Mouse (Mus musculus) kidney, embryonic 16.5 days (tissue): ENCODE results near the gene Enpp6. TPM values are rescaled to one million over a fixed set of nuclear protein-coding genes. Genes with fewer than 3 reads are reported as not detected.

Source experiments
- ATAC-seq: fragments of 200-750 bp; cut with Nextera tagmentation; 2 replicates; pipeline ENCODE4 v1.8.0; 2017; ENCODE audit warnings: moderate TSS enrichment; ENCODE audit not compliant: low FRiP score, low TSS enrichment
- H3K27ac ChIP-seq: fragments of 300-500 bp; sonication (generic); 2 replicates; pipeline ENCODE4 v1.5.1; 2014; ENCODE audit warnings: low read length
- H3K27me3 ChIP-seq: fragments of 300-500 bp; sonication (generic); 2 replicates; pipeline ENCODE4 v1.6.1; 2014; ENCODE audit warnings: low read length, control low read depth, mixed read lengths; ENCODE audit not compliant: insufficient read depth
- H3K36me3 ChIP-seq: fragments of 300-500 bp; sonication (generic); 2 replicates; pipeline ENCODE4 v1.6.1; 2014; ENCODE audit warnings: low read length, control low read depth, mixed read lengths; ENCODE audit not compliant: insufficient read depth
- H3K4me1 ChIP-seq: fragments of 300-500 bp; sonication (generic); 2 replicates; pipeline ENCODE4 v1.6.1; 2014; ENCODE audit warnings: low read length, control low read depth, mixed read lengths; ENCODE audit not compliant: insufficient read depth
- H3K4me2 ChIP-seq: fragments of 300-500 bp; sonication (generic); replicated peaks from 2 replicates; pipeline ENCODE4 v1.6.1; 2014; ENCODE audit warnings: low read depth, low read length
- H3K4me3 ChIP-seq: fragments of 300-500 bp; sonication (generic); 2 replicates; pipeline ENCODE4 v1.5.1; 2014; ENCODE audit warnings: mild to moderate bottlenecking, low read length
- H3K9ac ChIP-seq: fragments of 300-500 bp; sonication (generic); replicated peaks from 2 replicates; pipeline ENCODE4 v1.6.1; 2014; ENCODE audit warnings: low read length
- H3K9me3 ChIP-seq: fragments of 300-500 bp; sonication (generic); 2 replicates; pipeline ENCODE4 v1.6.1; 2016; ENCODE audit warnings: low read length, control low read depth
- WGBS: fragments of 180-500 bp; shearing (Covaris S2); extraction: QIAGEN DNeasy Blood & Tissue Kit; methylation state at CpG from one replicate; pipeline ENCODE4 v1.1.7; 2014; 5-methylcytosine and 5-hydroxymethylcytosine counted together
- polyA plus RNA-seq: library from polyadenylated mRNA; unstranded; fragments of >200 nt; fragmentation: Nextera tagmentation; extraction: Ambion mirVana; gene quantifications from 2 replicates; pipeline ENCODE4 v1.2.1, GENCODE M21; 2015

Enpp6 gene
- polyA plus RNA-seq, 1 experiment from 2014 or later, result 2.5 TPM

DNA sequence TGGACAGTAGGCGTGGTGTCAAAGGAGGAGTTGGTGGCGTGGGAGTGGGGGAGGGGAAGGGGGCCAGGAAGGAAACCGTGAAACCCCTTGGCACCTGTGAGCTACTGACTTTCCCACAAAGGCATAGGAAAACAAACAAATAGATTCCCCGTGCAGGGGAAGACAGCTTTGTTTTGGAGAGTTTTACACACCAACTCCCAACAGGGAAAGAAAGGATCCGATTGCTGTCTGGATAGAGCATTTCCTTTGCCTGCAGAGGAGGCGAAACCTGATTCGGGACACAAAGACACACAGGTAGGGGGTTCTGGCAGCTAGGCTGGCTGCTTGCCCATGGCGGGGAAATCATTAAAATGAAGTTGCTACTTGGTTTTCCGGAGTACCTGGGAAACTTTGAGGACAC is 148.9 kb downstream of the Enpp6 start:
- Histone ChIP-seq H3K27ac (no peak overlapping the region), H3K9me3 (no peaks in the 10 kb centered on the region), H3K4me3 (peak overlapping the region; percentile 36), H3K27me3 (no peaks in the 10 kb centered on the region), H3K4me1 (peaks cover 19% of the 10 kb centered on the region), H3K36me3 (no peaks in the 10 kb centered on the region), H3K9ac (peak overlapping the region; percentile 47), H3K4me2 (peak overlapping the region; percentile 55)
- WGBS, result under 1% methylated on average over 9 of the region's 9 CpGs
- peak; percentile 42; the same call in 1 of the 2 replicates for ATAC-seq

DNA sequence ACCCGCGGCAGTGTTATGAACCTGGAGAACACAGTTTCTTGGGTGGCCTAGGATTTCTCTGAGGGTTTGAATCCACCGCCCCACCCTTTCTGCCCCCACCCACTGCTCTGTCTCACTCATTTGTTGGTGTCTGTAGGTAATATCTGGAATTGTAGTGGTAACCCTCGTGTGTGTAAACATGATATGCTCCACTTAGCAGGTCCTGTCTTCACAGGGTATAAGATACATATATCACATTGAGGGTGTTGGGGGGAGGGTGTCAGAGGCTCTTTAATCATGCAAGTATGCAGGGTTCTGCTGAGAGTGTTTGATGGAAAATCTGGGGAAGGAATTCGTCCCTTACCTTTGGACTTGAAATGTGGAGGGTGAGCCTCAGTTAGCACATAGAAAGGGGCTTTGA is 149.4 kb downstream of the Enpp6 start:
- Histone ChIP-seq H3K9me3 (no peaks in the 10 kb centered on the region), H3K27me3 (no peaks in the 10 kb centered on the region), H3K4me3 (peak overlapping the region; percentile 36), H3K9ac (peak overlapping the region; percentile 47), H3K27ac (no peak overlapping the region), H3K36me3 (no peaks in the 10 kb centered on the region), H3K4me1 (peaks cover 19% of the 10 kb centered on the region), H3K4me2 (peak overlapping the region; percentile 55)
- ATAC-seq, result peak; percentile 57; the same call in 1 of the 2 replicates
- 12% methylated on average over 5 of the region's 5 CpGs for WGBS

DNA sequence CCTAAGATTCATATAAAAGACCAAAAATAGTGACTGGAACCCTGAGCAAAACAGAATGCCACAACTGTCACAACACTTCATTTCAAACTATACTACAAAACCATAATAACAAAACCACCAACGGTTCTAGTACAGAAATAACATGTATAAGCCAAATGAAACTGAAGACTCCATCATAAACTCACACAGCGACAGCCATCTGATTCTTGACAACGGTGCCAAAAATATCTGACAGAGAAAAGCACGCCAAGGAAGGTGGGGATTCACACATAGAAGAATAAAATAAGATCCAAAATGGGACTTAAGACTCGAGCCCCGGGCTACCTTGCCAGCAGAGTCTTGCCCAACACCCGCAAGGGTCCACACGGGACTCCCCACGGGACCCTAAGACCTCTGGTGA is 158.6 kb downstream of the Enpp6 start:
- no peaks in the 10 kb centered on the region for H3K27me3 ChIP-seq

More for the DNA sequence above, 158.6 kb downstream of the Enpp6 start:
- H3K36me3 ChIP-seq, result no peaks in the 10 kb centered on the region
- WGBS, result 91% methylated on average over 9 of the region's 9 CpGs
- H3K4me2 ChIP-seq, result no peak overlapping the region
- H3K9me3 ChIP-seq, result no peaks in the 10 kb centered on the region
- no peak for ATAC-seq
- no peak overlapping the region for H3K27ac ChIP-seq
- H3K4me3 ChIP-seq, result no peak overlapping the region
- no peaks in the 10 kb centered on the region for H3K4me1 ChIP-seq
- H3K9ac ChIP-seq, result no peak overlapping the region

Other genes with a start within 250 kb of the Enpp6 start
- 19.2 and 21.5 TPM in 2 replicates for gene Irf2, start 247.2 kb upstream of the Enpp6 start, polyA plus RNA-seq